10 mouse cellular contexts compared by ENCODE assay signal in the genomic region with DNA sequence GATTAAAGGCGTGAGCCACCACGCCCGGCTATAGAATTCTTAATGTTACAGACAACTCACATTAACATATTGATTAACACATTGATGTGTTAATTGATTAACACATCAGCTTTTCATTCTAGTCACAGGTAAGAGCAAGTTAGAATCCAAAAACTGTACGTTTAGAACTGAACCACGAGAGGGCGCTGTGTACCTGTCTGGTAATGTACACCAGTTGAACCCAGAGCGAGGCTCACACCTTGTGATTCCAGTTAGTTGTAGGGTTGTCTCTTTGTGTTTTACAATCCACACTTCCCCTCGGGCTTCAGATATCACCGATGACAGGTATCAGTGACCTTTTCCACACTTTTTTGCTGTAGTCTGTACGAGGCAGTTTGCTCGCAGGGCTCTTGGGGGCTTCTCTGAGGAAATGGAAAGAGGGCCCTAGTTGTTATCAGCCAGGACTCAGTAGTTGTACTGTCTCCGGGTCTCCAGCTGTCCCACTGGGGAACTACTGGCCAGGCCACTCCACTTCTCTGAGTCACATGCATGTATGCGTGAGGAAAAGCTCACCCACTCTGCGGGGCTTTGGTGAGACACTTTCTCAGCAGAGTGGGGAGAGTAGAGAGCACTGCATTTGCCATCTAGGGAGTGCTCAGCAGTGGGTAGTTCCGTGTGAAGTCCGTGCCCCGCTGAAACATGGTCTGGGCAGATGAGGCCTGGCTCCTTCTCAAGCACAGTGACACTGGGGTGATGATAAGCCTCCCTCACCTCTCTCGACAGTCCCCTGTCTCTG. TPM values are rescaled to one million over a fixed set of nuclear protein-coding genes. Genes with fewer than 3 reads are reported as not detected.
DNase-seq lines count a peak whose midpoint lies in the region; ATAC-seq and TF ChIP-seq lines count a peak whose summit lies in the region.
"Had no signal": no experiment of that assay in that cellular context is flagged by ENCODE, and none has a peak within 500 bp of the region (broad histone marks: within the 10 kb centered on the region; RNA-seq: fewer than 3 reads in every experiment).

No protein-coding gene starts in this region.

- H3K27me3 ChIP-seq in hindbrain, embryonic 11.5 days (ENCODE audit: control insufficient read depth, insufficient read depth, low read length) = no peaks in the 10 kb centered on the region; the same call in 1 of the 2 replicates
- H3K27me3 ChIP-seq in hindbrain, embryonic 13.5 days = peaks cover 16% of the 10 kb centered on the region; the same call in 1 of the 2 replicates
- H3K27me3 ChIP-seq in MEL (ENCODE audit: control insufficient read depth in 1 of 2, insufficient read depth in 2 of 2, low read length in 2 of 2) = no peaks in the 10 kb centered on the region
- H3K27me3 ChIP-seq in heart, embryonic 12.5 days (replicated peaks) = no peaks in the 10 kb centered on the region
- H3K27me3 ChIP-seq in midbrain, embryonic 13.5 days = peaks cover 21% of the 10 kb centered on the region
- H3K27me3 ChIP-seq: neural tube, embryonic 12.5 days had no signal

- DNase-seq in hindbrain, embryonic 11.5 days (ENCODE audit: low spot score) = peak; percentile 60
- peak; percentile 90 for DNase-seq in MEL (ENCODE audit: low read depth, low spot score)
- peak; percentile 22 for DNase-seq in cerebellum, adult 8-10 months
- DNase-seq in left cerebral cortex, postnatal 25 days (ENCODE audit: low spot score in 2 of 2) = peak; percentile 7 to 18
- DNase-seq in thymus, postnatal 14 days = peak; percentile 39

- H3K4me3 ChIP-seq in hindbrain, embryonic 11.5 days (ENCODE audit: low read depth, low read length) = no peak overlapping the region
- no peak overlapping the region for H3K4me3 ChIP-seq in hindbrain, embryonic 13.5 days
- peak overlapping the region; percentile 61 to 65 for H3K4me3 ChIP-seq in MEL (ENCODE audit: control insufficient read depth in 1 of 2, insufficient read depth in 1 of 2, low read depth in 2 of 2, low read length in 2 of 2)
- no peak overlapping the region for H3K4me3 ChIP-seq in heart, embryonic 12.5 days
- no peak overlapping the region for H3K4me3 ChIP-seq in midbrain, embryonic 13.5 days (replicated peaks)
- H3K4me3 ChIP-seq: embryonic facial prominence, embryonic 13.5 days; neural tube, embryonic 12.5 days had no signal

- 30% methylated on average over 18 of the region's 18 CpGs for WGBS in hindbrain, embryonic 11.5 days
- 33% methylated on average over 18 of the region's 18 CpGs for WGBS in hindbrain, embryonic 13.5 days
- 23% methylated on average over 18 of the region's 18 CpGs for WGBS in heart, embryonic 12.5 days
- WGBS in midbrain, embryonic 13.5 days = 31% methylated on average over 18 of the region's 18 CpGs

- TF ChIP-seq POLR2A in MEL (IDR thresholded peaks at IDR 0.05; ENCODE audit: control insufficient read depth in 1 of 2, insufficient read depth in 1 of 2, low read depth in 1 of 2, low read length in 2 of 2, poor library complexity in 1 of 2) = no peak

- H3K79me2 ChIP-seq in MEL (ENCODE audit: control insufficient read depth, insufficient read depth, low read length, poor library complexity) = no peaks in the 10 kb centered on the region; the same call in 1 of the 2 replicates

- no peaks in the 10 kb centered on the region for H3K4me1 ChIP-seq in hindbrain, embryonic 11.5 days (replicated peaks; ENCODE audit: control insufficient read depth, insufficient read depth, low read length)
- H3K4me1 ChIP-seq in hindbrain, embryonic 13.5 days (replicated peaks) = no peaks in the 10 kb centered on the region
- peaks cover 0 to 3% of the 10 kb centered on the region in 2 experiments; a peak in 1 of 4 replicates for H3K4me1 ChIP-seq in MEL (ENCODE audit: control insufficient read depth in 1 of 2, insufficient read depth in 2 of 2, low read length in 2 of 2)
- peaks cover 12% of the 10 kb centered on the region for H3K4me1 ChIP-seq in heart, embryonic 12.5 days (replicated peaks)
- H3K4me1 ChIP-seq in midbrain, embryonic 13.5 days (replicated peaks) = 0 out of 2 replicates have a peak, but pooled peaks cover 3% of the 10 kb centered on the region
- H3K4me1 ChIP-seq: embryonic facial prominence, embryonic 13.5 days; neural tube, embryonic 12.5 days had no signal

- no peak overlapping the region for H3K9ac ChIP-seq in hindbrain, embryonic 11.5 days (ENCODE audit: low read depth, low read length)
- H3K9ac ChIP-seq in hindbrain, embryonic 13.5 days = no peak overlapping the region
- peak overlapping the region; percentile 59 for H3K9ac ChIP-seq in MEL (ENCODE audit: control insufficient read depth, low read depth, low read length, poor library complexity, severe bottlenecking)
- 0 out of 2 replicates have a peak overlapping the region, but pooled peaks have one; percentile 24 for H3K9ac ChIP-seq in heart, embryonic 12.5 days
- H3K9ac ChIP-seq in midbrain, embryonic 13.5 days (replicated peaks) = no peak overlapping the region
- H3K9ac ChIP-seq: embryonic facial prominence, embryonic 13.5 days; neural tube, embryonic 12.5 days had no signal

- TF ChIP-seq CTCF in MEL (IDR thresholded peaks at IDR 0.05 in 2 of 3, conservative IDR thresholded peaks at IDR 0.05 in 1 of 3; ENCODE audit: control insufficient read depth in 1 of 3, insufficient read depth in 1 of 3, low read depth in 2 of 3, low read length in 3 of 3, poor library complexity in 1 of 3, severe bottlenecking in 1 of 3) = peak; percentile 74 to 99 (median 86)

- H3K4me2 ChIP-seq in hindbrain, embryonic 11.5 days (replicated peaks; ENCODE audit: low read depth, low read length) = no peak overlapping the region
- H3K4me2 ChIP-seq in hindbrain, embryonic 13.5 days = no peak overlapping the region
- peak overlapping the region; percentile 50 for H3K4me2 ChIP-seq in heart, embryonic 12.5 days
- no peak overlapping the region for H3K4me2 ChIP-seq in midbrain, embryonic 13.5 days (replicated peaks)
- H3K4me2 ChIP-seq: embryonic facial prominence, embryonic 13.5 days; neural tube, embryonic 12.5 days had no signal

- H3K9me3 ChIP-seq in hindbrain, embryonic 11.5 days (ENCODE audit: control insufficient read depth, low read length) = no peaks in the 10 kb centered on the region
- no peaks in the 10 kb centered on the region for H3K9me3 ChIP-seq in hindbrain, embryonic 13.5 days
- H3K9me3 ChIP-seq in MEL (replicated peaks; ENCODE audit: insufficient read depth, low read length) = no peaks in the 10 kb centered on the region
- no peaks in the 10 kb centered on the region for H3K9me3 ChIP-seq in heart, embryonic 12.5 days (replicated peaks)
- no peaks in the 10 kb centered on the region for H3K9me3 ChIP-seq in midbrain, embryonic 13.5 days
- H3K9me3 ChIP-seq: embryonic facial prominence, embryonic 13.5 days; neural tube, embryonic 12.5 days had no signal

- H3K27ac ChIP-seq in hindbrain, embryonic 11.5 days (ENCODE audit: low read depth, low read length) = no peak overlapping the region
- H3K27ac ChIP-seq in hindbrain, embryonic 13.5 days = no peak overlapping the region
- H3K27ac ChIP-seq in MEL (ENCODE audit: control insufficient read depth, low read depth, low read length) = peak overlapping the region; percentile 8; the same call in 1 of the 2 replicates
- no peak overlapping the region for H3K27ac ChIP-seq in heart, embryonic 12.5 days (ENCODE audit: poor library complexity, severe bottlenecking)
- no peak overlapping the region for H3K27ac ChIP-seq in midbrain, embryonic 13.5 days
- H3K27ac ChIP-seq: embryonic facial prominence, embryonic 13.5 days; neural tube, embryonic 12.5 days had no signal

- intact Hi-C loops in left cerebral cortex, postnatal 25 days (cut with DNase I) = loop anchor here (2.0 kb wide), 1 partner anchor 58 kb away; no protein-coding TSS in a partner anchor

- ATAC-seq in hindbrain, embryonic 11.5 days (ENCODE audit: low FRiP score) = 0 out of 2 replicates have a peak, but pooled peaks have one; percentile 43
- no peak for ATAC-seq in hindbrain, embryonic 13.5 days (ENCODE audit: low FRiP score)
- ATAC-seq in heart, embryonic 12.5 days (ENCODE audit: insufficient number of reproducible peaks, low FRiP score) = peak; percentile 42; the same call in 1 of the 2 replicates
- ATAC-seq in midbrain, embryonic 13.5 days = peak; percentile 53; the same call in 1 of the 2 replicates

- TF ChIP-seq EP300 in MEL (IDR thresholded peaks at IDR 0.05; ENCODE audit: low read depth in 1 of 2, low read length in 2 of 2) = no peak

- no peaks in the 10 kb centered on the region for H3K36me3 ChIP-seq in hindbrain, embryonic 11.5 days (ENCODE audit: control insufficient read depth, insufficient read depth, low read length)
- no peaks in the 10 kb centered on the region for H3K36me3 ChIP-seq in hindbrain, embryonic 13.5 days
- peaks cover 0 to 2% of the 10 kb centered on the region in 2 experiments; a peak in 1 of 4 replicates for H3K36me3 ChIP-seq in MEL (ENCODE audit: control insufficient read depth in 1 of 2, insufficient read depth in 2 of 2, low read length in 2 of 2)
- H3K36me3 ChIP-seq in heart, embryonic 12.5 days = no peaks in the 10 kb centered on the region
- H3K36me3 ChIP-seq in midbrain, embryonic 13.5 days = no peaks in the 10 kb centered on the region
- H3K36me3 ChIP-seq: embryonic facial prominence, embryonic 13.5 days; neural tube, embryonic 12.5 days had no signal

- peak; percentile 99 for TF ChIP-seq RAD21 in MEL (IDR thresholded peaks at IDR 0.05; ENCODE audit: low read depth, low read length)

TF ChIP-seq in MEL, 35 proteins besides CTCF, POLR2A, EP300 and RAD21 (continues in another document):
- TF ChIP-seq ZC3H11A (IDR thresholded peaks at IDR 0.05; ENCODE audit: low read depth, low read length) (peak; percentile 99), SIN3A (IDR thresholded peaks at IDR 0.05; ENCODE audit: low read length) (peak; percentile 63)

RNA-seq across cellular contexts. Expression of gene Ripply1, which starts 7.7 kb away (rescaled TPM):
- polyA plus RNA-seq in hindbrain, embryonic 11.5 days (2014; fragmentation: Nextera tagmentation; extraction: Ambion mirVana) = not detected in 2 replicates
- polyA plus RNA-seq in hindbrain, embryonic 13.5 days (2015; fragmentation: Nextera tagmentation; extraction: Ambion mirVana) = 0.25 TPM in 1 of 2 replicates, not detected in the other
- not detected in 2 replicates for total RNA-seq in MEL (2012; rRNA removed)
- not detected for polyA plus RNA-seq in MEL (2012; ENCODE audit: insufficient read depth in 1 of 2, insufficient read length in 2 of 2, low read depth in 1 of 2, low replicate concordance in 2 of 2, missing spikeins in 1 of 2)
- polyA plus RNA-seq in heart, embryonic 12.5 days (2016; fragmentation: Nextera tagmentation; extraction: Ambion mirVana) = not detected in 2 replicates
- not detected for total RNA-seq in left cerebral cortex, postnatal 25 days (2021)
- 0.27 and 0.35 TPM in 2 replicates for polyA plus RNA-seq in midbrain, embryonic 13.5 days (2015; fragmentation: Nextera tagmentation; extraction: Ambion mirVana)
- polyA plus RNA-seq: embryonic facial prominence, embryonic 13.5 days; neural tube, embryonic 12.5 days had no signal

RNA-seq across cellular contexts. Expression of gene Cldn2, which starts 26.1 kb away (rescaled TPM):
- 0.40 and 0.77 TPM in 2 replicates for polyA plus RNA-seq in hindbrain, embryonic 11.5 days (2014; fragmentation: Nextera tagmentation; extraction: Ambion mirVana)
- 0.91 and 1.3 TPM in 2 replicates for polyA plus RNA-seq in hindbrain, embryonic 13.5 days (2015; fragmentation: Nextera tagmentation; extraction: Ambion mirVana)
- not detected in 2 replicates for total RNA-seq in MEL (2012; rRNA removed)
- polyA plus RNA-seq in MEL (2012; ENCODE audit: insufficient read depth in 1 of 2, insufficient read length in 2 of 2, low read depth in 1 of 2, low replicate concordance in 2 of 2, missing spikeins in 1 of 2) = not detected
- 0.08 and 0.27 TPM in 2 replicates for polyA plus RNA-seq in heart, embryonic 12.5 days (2016; fragmentation: Nextera tagmentation; extraction: Ambion mirVana)
- total RNA-seq in left cerebral cortex, postnatal 25 days (2021) = 1 to 10 TPM in 1 of 2 experiments, under 1 TPM in 1; 0.78 to 1.6 TPM
- polyA plus RNA-seq in midbrain, embryonic 13.5 days (2015; fragmentation: Nextera tagmentation; extraction: Ambion mirVana) = 0.11 and 0.18 TPM in 2 replicates
- polyA plus RNA-seq: embryonic facial prominence, embryonic 13.5 days had no signal

Comparison
In these comparisons a context has a peak if more than half of its experiments do, and no peak if none do; other contexts are left out.
1. DNase-seq: peak in every context shown above with its lines; median percentile 90 in MEL; 60 in hindbrain, embryonic 11.5 days; 39 in thymus, postnatal 14 days; 22 in cerebellum, adult 8-10 months; 12 in left cerebral cortex, postnatal 25 days.
2. H3K4me3 ChIP-seq: peak in MEL (2 of 2); none in hindbrain, embryonic 11.5 days (single experiment), hindbrain, embryonic 13.5 days (single experiment), heart, embryonic 12.5 days (single experiment) and midbrain, embryonic 13.5 days (single experiment).
3. H3K9ac ChIP-seq: peak in MEL (single experiment) and heart, embryonic 12.5 days (single experiment); none in hindbrain, embryonic 11.5 days (single experiment), hindbrain, embryonic 13.5 days (single experiment) and midbrain, embryonic 13.5 days (single experiment).